Mouse (Mus musculus): ENCODE measurements around the gene Ahr.

Ahr gene

GRCm38 (mm10) chr12:35534754-35535236 lies at the start of gene Ahr:
TSS of gene Ahr (minus strand) at chr12:35535038.
- DNase-seq = peak; percentile 81

DNA sequence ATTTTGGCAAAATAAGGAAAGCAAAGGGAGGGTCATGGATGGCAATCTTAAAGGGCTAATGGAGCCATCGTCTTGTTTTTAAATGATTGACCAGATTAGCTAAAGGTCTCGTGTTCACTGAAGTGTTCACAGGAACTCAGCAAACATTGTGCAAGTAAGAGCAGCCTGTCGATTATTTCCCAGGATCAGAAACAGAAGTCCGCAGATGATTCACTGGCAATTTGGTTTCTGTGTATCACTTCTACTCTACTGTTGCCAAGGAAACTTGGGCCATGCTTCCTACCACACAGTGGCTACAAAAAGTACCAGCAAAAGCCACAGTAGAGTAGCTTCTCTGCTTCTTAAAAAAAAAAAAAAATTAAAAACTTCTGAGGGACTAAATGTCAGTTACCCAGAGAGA lies 44.0 kb upstream of the Ahr start:
- DNase-seq = no peak

DNA sequence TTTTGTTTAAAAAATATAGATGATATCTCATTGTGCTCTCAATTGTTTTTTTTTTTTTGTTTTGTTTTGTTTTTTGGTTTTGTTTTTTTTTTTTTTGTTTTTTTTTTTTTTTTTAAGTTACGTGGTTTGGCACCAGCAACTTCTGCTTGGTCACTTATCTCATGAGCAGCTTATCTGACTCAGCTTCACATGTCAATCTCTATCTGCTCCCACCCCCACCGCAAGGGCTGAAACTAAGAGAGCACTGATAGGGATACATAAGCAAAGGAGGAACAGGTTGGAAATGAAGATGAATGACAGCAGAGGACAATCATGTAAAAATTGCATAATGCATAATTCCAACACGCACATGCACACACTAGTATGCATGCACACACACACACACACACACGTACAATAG lies 41.3 kb upstream of the Ahr start:
- no peak for DNase-seq

DNA sequence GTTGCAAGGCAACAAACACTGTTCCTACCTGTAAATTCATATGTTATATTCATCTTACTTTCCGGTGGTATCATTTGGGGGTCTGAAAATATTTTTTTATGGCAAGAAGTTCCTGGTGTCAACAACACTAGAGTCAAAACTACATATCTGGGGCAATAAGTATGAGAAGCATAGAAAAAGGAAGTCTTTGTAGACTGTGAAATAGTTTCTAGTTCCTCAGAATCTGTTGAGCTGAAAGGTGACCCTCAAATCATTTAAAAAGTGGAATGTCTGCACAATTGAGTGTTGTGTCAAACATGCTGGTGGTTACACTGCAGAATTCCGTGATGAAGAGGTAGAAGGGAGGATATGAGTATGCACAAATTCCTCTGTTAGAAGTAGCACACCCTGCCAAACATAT lies 38.9 kb upstream of the Ahr start:
- DNase-seq = no peak

GRCm38 (mm10) chr12:35562826-35563225 lies 28.0 kb upstream of the Ahr start:
- no peak for DNase-seq

DNA sequence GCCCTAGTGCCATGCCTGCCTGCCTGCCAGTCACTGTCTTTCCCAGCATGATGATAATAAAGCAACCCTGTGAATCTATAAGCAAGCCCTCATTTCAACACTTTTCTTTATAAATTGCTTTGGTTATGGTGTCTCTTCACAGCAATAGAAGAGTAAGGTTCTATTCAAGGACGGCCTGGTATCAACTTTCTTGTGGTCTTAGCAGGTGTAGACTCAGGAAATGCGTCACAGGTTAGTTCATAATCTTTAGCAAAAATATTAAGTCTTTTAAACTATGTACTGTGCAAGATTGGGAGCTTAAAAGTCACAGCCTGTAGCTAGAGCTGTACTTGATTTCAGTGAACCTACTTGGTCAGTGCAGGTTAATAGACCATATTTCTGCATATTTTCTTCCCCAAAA lies 24.0 kb upstream of the Ahr start:
- DNase-seq = no peak

- DNase-seq = no peak
Measured at GRCm38 (mm10) chr12:35555925-35556324, 21.1 kb upstream of the Ahr start.

GRCm38 (mm10) chr12:35554309-35554708 lies 19.5 kb upstream of the Ahr start:
- DNase-seq = no peak

DNA sequence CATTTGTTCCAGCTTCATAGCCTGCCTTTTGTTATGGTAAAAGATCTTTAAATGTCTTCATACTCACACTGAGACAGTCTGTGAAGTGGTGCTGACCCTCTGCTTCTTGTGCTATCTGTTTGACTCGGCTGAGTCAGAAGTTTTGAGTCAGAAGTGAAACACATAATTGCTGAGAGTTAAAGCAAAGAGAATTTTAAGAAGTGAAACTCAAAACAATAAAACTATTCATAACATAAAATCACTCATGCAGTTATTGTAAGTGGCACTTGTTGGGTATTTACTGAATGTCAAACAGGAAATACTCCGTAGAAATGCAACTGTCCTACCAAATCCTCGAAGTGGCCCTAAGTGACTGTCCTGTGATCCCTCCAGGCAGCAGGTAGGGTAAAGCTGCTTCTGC lies 18.3 kb upstream of the Ahr start:
- no peak for DNase-seq

DNA sequence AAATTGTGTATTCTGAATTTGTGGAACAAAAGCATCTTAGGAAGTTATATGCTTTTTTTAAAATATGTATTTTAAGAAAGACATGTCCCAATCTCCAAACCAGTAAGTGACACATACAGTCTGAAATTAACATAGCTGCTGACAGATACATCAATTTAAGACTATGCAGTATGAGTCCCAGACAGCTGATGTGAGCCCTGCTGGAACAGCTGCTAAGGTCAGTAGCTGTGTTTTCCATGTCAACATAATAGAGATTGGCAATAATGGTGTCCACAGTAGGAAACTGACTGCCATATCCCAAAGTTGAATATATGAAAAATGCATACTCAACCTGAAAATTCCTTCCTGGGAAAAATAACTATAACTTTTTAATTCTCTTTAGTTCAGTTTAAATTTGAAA lies 15.5 kb upstream of the Ahr start:
- no peak for DNase-seq

- DNase-seq = no peak
Measured at GRCm38 (mm10) chr12:35542836-35543235, 8.0 kb upstream of the Ahr start.

GRCm38 (mm10) chr12:35538843-35539242 lies 4.0 kb upstream of the Ahr start:
- DNase-seq = no peak

DNA sequence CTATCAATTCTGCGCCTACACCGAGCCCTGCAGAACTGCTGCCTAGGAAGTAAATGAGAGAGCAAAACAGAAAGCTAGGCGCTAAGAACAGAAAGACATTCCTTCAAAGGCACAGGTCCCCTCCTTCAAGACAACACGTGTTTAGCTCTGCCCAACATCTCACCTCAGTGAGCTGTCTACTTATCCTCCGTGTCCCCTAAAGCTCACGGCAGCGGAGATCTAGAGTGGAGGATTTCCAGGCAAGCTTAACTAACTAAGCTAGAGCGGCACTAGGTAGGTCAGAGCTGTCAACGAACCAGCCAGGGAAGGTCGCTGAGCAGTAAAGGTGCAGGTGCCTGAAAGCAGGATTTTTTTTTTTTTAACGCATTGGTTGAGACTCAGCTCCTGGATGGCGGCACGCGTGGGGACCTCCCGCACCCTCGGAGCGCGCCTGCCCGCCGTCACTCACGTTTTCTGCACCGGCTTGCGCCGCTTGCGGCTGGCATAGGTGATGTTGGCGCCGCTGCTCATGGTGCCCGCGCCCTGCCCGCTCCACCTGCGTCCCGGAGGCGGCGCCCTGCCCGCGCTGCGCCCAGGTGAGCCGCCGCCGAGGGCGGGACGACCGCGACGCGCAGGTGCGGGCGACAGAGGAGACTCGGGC lies 604 bp downstream of the Ahr start:
- DNase-seq = no peak

DNA sequence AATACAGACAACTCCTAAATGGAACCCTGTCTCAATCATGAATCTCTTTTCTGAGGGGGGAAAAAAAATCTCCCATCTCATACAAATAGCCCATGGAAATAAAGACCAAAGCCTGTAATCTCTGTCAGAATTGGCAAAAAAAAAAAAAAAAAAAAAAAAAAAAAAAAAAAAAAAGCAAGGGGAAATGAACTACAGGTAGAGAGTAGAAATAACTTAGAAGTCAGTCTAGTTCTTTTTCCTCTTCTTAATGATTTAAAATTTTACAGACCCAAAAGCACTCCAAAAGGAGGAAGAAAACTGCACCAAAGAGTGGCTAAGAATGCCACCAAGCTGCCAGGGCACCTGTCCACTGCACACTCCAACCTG lies 1.1 kb downstream of the Ahr start:
- DNase-seq = no peak

DNA sequence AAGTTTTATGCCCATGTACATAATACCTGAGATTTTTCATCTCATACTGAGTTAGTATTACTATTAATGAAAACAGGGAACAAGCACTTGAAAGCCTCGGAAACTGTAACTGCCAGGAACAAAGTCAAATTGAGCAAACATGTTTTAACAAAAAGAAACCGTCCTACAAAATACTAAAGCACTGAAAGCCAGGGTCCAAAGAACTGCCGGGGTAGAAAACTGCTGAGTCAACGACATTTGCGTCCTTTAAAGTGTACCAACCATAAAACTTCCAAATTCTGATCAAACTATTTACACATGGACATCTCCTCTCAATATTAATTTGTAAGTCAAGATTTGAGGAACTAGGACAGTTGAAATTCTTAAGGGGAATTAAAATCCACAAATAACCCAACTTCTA lies 1.7 kb downstream of the Ahr start:
- no peak for DNase-seq

DNA sequence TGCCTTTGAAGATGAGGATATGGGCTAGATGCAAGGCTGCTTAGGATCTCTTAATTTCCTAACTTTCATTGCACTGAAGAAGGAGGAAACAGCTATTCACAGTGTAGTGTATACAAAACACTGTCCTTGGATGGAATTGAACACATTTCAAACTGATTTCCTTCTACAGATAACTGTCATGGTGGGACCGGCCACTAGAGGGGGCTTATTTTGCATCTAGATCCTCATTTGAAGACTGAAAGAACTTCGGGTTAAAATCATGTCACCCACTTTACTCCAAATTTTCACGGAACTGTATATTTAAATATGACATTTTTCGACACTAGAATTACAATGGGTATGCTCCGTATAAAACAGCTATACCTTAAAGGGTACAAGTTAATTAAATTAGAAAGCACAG lies 2.7 kb downstream of the Ahr start:
- DNase-seq = peak; percentile 56

GRCm38 (mm10) chr12:35530587-35530986 lies 4.3 kb downstream of the Ahr start:
- DNase-seq = no peak

DNA sequence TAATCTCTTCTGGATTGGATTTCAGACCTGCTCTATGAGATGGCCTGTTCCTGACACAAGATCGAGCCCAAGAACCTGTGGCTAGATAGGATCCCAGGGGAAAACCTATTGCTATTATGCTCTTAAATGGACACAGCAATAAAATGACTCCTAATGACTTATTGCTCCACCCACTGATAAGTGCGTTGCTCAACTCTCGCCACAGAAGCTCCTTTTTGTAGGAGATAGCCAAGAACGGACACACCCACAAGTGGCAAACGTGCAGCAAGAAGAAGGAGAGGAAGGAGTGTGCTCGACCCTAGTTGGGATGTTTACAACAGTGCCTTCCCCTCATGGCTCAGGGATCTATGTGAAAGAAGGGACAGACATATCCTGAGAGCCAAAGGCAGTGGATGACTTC lies 7.4 kb downstream of the Ahr start:
- no peak for DNase-seq

GRCm38 (mm10) chr12:35522585-35523103 lies 12.2 kb downstream of the Ahr start:
- DNase-seq = no peak

GRCm38 (mm10) chr12:35515621-35516020 lies 19.2 kb downstream of the Ahr start:
- no peak for DNase-seq

DNA sequence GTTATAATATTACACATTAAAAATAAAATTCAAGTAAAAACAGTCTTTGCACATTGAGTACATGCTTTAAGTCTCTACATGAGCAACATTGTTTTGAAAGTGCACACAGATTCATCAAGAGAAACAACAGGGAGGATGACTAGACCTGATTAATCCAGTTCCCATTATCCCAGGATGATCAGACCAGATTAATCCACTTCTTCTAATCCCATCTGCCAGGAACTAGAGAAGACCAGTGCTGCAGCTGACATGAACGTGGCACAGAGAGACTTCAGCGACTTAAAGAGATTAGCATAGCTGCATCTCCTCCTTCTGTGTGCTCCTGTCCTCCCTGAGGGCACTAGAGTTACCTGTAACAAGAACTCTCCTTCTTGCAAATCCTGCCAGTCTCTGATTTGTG lies 20.2 kb downstream of the Ahr start:
- no peak for DNase-seq

DNA sequence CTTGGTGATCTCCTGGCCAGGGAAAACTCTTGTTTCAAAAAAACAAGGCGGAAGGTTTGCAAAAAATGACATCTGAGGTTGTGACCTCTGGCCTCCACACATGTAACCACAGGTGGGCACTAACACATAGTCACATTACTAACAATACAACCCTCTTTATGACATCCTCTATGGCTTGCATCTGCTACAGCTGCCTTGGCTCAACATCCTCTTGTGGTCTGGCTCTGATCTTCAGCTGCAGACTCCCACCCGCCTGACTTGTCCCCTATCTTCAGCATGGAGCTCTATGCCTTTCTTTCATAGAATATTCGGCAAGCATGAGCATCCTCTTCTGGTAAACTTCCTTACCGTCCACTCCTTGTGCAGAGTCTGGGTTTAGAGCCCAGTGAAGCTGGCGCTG lies 24.1 kb downstream of the Ahr start:
- no peak for DNase-seq

DNA sequence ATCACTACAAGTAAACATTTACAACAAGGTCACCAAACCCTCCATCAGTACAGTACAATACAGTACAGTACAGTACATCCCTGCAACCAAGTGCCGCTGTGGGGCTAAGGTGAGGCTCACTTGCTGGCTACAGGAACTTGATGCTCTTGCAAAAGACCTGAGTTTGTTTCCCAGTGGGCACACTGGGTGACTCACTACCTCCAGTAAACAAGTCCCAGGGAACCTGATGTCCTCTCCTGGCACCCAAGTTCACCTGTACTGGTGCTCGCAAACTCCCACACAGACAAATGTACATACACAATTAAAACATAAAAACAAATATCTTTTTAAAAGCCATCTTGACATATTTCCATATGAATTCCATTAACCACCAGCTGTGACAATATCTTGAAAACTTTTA lies 28.5 kb downstream of the Ahr start:
- DNase-seq = no peak

DNA sequence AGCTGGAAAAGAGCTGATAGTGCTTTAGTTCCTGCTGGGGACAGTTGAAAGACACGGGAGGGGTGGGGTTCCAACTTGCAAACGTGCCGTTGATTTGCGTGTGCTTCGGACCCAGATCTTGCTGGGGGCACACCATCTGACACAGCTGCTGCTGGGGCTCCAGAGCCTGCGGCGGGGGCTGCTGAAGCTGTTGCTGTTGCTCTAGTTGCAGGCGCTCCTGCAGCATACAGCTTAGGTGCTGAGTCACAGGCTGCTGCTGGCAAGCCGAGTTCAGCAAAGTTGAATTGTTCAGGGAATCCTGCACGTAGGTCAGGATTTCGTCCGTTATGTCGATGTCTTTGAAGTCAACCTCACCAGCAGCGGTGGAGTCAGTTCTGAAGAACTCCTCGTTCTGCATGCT lies 30.8 kb downstream of the Ahr start:
- DNase-seq = no peak

DNA sequence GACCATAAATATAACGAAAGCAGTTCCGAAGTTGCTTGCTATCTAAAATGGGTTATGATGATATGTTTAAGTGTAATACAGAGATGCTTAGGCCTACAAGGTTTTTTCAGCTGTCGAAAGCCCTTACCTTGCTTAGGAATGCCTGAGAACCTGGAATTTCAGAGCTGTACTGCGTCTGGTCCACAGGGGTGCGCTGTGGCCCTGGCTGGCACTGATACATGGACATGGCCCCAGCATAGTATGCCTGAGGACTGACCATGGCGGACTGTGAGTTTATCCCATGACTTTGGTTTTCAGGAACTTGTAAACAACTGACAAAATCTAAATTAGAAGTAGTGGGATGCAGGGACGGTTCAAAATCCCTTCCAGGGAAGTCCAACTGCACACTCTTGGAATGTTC lies 31.3 kb downstream of the Ahr start:
- DNase-seq = no peak
